Mouse (Mus musculus): Measurements from ENCODE around the gene Get4. TPM values are rescaled to one million over a fixed set of nuclear protein-coding genes. Genes with fewer than 3 reads are reported as not detected.

The Get4 gene
- total RNA-seq, 2 experiments from 2014 or later: 28.6 to 31.9 TPM

GRCm38 (mm10) chr5:139241022-139241761 lies 10.9 kb upstream of the Get4 start:
- no peak for DNase-seq (ENCODE audit: low spot score)

GRCm38 (mm10) chr5:139243384-139243783 lies 8.7 kb upstream of the Get4 start:
- DNase-seq (ENCODE audit: low spot score): no peak

- DNase-seq (ENCODE audit: low spot score): no peak
Observed at GRCm38 (mm10) chr5:139247767-139248166, 4.4 kb upstream of the Get4 start.

GRCm38 (mm10) chr5:139248846-139249245 lies 3.3 kb upstream of the Get4 start:
- DNase-seq (ENCODE audit: low spot score): no peak

- DNase-seq (ENCODE audit: low spot score): no peak
Observed at GRCm38 (mm10) chr5:139251279-139251678, 845 bp upstream of the Get4 start.

- DNase-seq (ENCODE audit: low spot score): no peak
Observed at GRCm38 (mm10) chr5:139251736-139252080, 416 bp upstream of the Get4 start.

GRCm38 (mm10) chr5:139252910-139253245 lies 754 bp downstream of the Get4 start:
- DNase-seq (ENCODE audit: low spot score): no peak

GRCm38 (mm10) chr5:139253301-139253741 lies 1.2 kb downstream of the Get4 start:
- DNase-seq (ENCODE audit: low spot score): no peak

GRCm38 (mm10) chr5:139254938-139255337 lies 2.8 kb downstream of the Get4 start:
- DNase-seq (ENCODE audit: low spot score): no peak

- DNase-seq (ENCODE audit: low spot score): no peak
Observed at GRCm38 (mm10) chr5:139255777-139256176, 3.7 kb downstream of the Get4 start.

- DNase-seq (ENCODE audit: low spot score): no peak
Observed at GRCm38 (mm10) chr5:139256211-139256765, 4.2 kb downstream of the Get4 start.

GRCm38 (mm10) chr5:139257265-139257664 lies 5.1 kb downstream of the Get4 start:
- DNase-seq (ENCODE audit: low spot score): no peak

- no peak for DNase-seq (ENCODE audit: low spot score)
Observed at GRCm38 (mm10) chr5:139257818-139258217, 5.7 kb downstream of the Get4 start.

- DNase-seq (ENCODE audit: low spot score): no peak
Observed at GRCm38 (mm10) chr5:139258371-139259035, 6.4 kb downstream of the Get4 start.

- no peak for DNase-seq (ENCODE audit: low spot score)
Observed at GRCm38 (mm10) chr5:139259853-139260252, 7.7 kb downstream of the Get4 start.

- DNase-seq (ENCODE audit: low spot score): no peak
Observed at GRCm38 (mm10) chr5:139261403-139261802, 9.3 kb downstream of the Get4 start.

GRCm38 (mm10) chr5:139267661-139268060 lies 15.5 kb downstream of the Get4 start:
- DNase-seq (ENCODE audit: low spot score): no peak

- DNase-seq (ENCODE audit: low spot score): no peak
Observed at GRCm38 (mm10) chr5:139270806-139271521, 18.8 kb downstream of the Get4 start.

GRCm38 (mm10) chr5:139271994-139272554 lies 19.9 kb downstream of the Get4 start:
- DNase-seq (ENCODE audit: low spot score): no peak

GRCm38 (mm10) chr5:139277287-139277686 lies 25.2 kb downstream of the Get4 start:
- no peak for DNase-seq (ENCODE audit: low spot score)

- no peak for DNase-seq (ENCODE audit: low spot score)
Observed at GRCm38 (mm10) chr5:139281373-139282112, 29.4 kb downstream of the Get4 start.
